Mouse (Mus musculus) v-Abl transformed pro-B cells (cell line): Measurements from ENCODE around the gene Pkd1l3.

Experiments used
- in situ Hi-C, 2 experiments: fragments of 400-800 bp; cut with MboI; formaldehyde crosslinking; loops; one replicate each; pipeline ENCODE4 v1.15.1; 2025; ENCODE audit not compliant: unreplicated experiment in 2 of 2

Pkd1l3 gene

GRCm38 (mm10) chr8:109614243-109615210 is at the start of gene Pkd1l3:
Pkd1l3 (plus strand) TSS chr8:109614517.
- in situ Hi-C loops, result loop anchor here in 1 of 2 experiments (5.0 kb wide), 1 partner anchor 78 kb away; the partner anchor contains the start of gene Ist1

GRCm38 (mm10) chr8:109564766-109565165 is 49.6 kb upstream of the Pkd1l3 start:
- in situ Hi-C loops, result loop anchor here (5.0 to 25.0 kb wide), 3 partner anchors 43 to 1048 kb away; partner anchors contain the start of genes Cmtr2 (in 2 of the 2), Dhodh (in 2 of the 2) and Vac14 (in 1 of the 2)

- in situ Hi-C loops, result loop anchor here (5.0 to 25.0 kb wide), 3 partner anchors 42 to 1047 kb away; partner anchors contain the start of genes Cmtr2 (in 2 of the 2), Dhodh (in 2 of the 2) and Vac14 (in 1 of the 2)
Observed at GRCm38 (mm10) chr8:109565498-109566333, 48.6 kb upstream of the Pkd1l3 start, which contains the start of the genes Dhx38 and Txnl4b. Dhx38 (minus strand) TSS chr8:109565861. Txnl4b (plus strand) TSS chr8:109565892.

GRCm38 (mm10) chr8:109571139-109571538 is 43.2 kb upstream of the Pkd1l3 start:
- in situ Hi-C loops, result loop anchor here (25.0 kb wide), 2 partner anchors 641 to 1041 kb away; partner anchors contain the start of genes Cmtr2 (in 2 of the 2) and Vac14 (in 1 of the 2)

GRCm38 (mm10) chr8:109576311-109576710 is 38.0 kb upstream of the Pkd1l3 start:
- in situ Hi-C loops, result no loop called here

- in situ Hi-C loops, result no loop called here
Observed at GRCm38 (mm10) chr8:109578900-109579301, 35.4 kb upstream of the Pkd1l3 start, which contains the start of gene Hp. Hp (minus strand) TSS chr8:109579172.

- in situ Hi-C loops, result no loop called here
Observed at GRCm38 (mm10) chr8:109584293-109584692, 30.0 kb upstream of the Pkd1l3 start.

- in situ Hi-C loops, result no loop called here
Observed at GRCm38 (mm10) chr8:109584830-109585229, 29.5 kb upstream of the Pkd1l3 start.

GRCm38 (mm10) chr8:109585652-109586051 is 28.7 kb upstream of the Pkd1l3 start:
- in situ Hi-C loops, result no loop called here

- in situ Hi-C loops, result no loop called here
Observed at GRCm38 (mm10) chr8:109586972-109587504, 27.3 kb upstream of the Pkd1l3 start.

GRCm38 (mm10) chr8:109590901-109591300 is 23.4 kb upstream of the Pkd1l3 start:
- in situ Hi-C loops, result loop anchor here in 1 of 2 experiments (10.0 kb wide), 1 partner anchor 344 kb away; no protein-coding TSS in a partner anchor

- in situ Hi-C loops, result loop anchor here in 1 of 2 experiments (10.0 kb wide), 1 partner anchor 343 kb away; no protein-coding TSS in a partner anchor
Observed at GRCm38 (mm10) chr8:109591367-109591766, 22.9 kb upstream of the Pkd1l3 start.

GRCm38 (mm10) chr8:109592164-109592563 is 22.2 kb upstream of the Pkd1l3 start:
- in situ Hi-C loops, result loop anchor here in 1 of 2 experiments (10.0 kb wide), 1 partner anchor 343 kb away; no protein-coding TSS in a partner anchor

GRCm38 (mm10) chr8:109593117-109593788 is 21.1 kb upstream of the Pkd1l3 start:
- in situ Hi-C loops, result loop anchor here in 1 of 2 experiments (10.0 kb wide), 1 partner anchor 342 kb away; no protein-coding TSS in a partner anchor

GRCm38 (mm10) chr8:109595854-109596253 is 18.5 kb upstream of the Pkd1l3 start:
- in situ Hi-C loops, result loop anchor here in 1 of 2 experiments (10.0 kb wide), 1 partner anchor 339 kb away; no protein-coding TSS in a partner anchor

- in situ Hi-C loops, result loop anchor here (5.0 kb wide), 1 partner anchor 39 kb away; the partner anchor contains the start of genes Dhx38 (in 2 of the 2) and Txnl4b (in 2 of the 2)
Observed at GRCm38 (mm10) chr8:109606725-109607124, 7.6 kb upstream of the Pkd1l3 start.

GRCm38 (mm10) chr8:109607650-109608049 is 6.7 kb upstream of the Pkd1l3 start:
- in situ Hi-C loops, result loop anchor here (5.0 kb wide), 1 partner anchor 40 kb away; the partner anchor contains the start of genes Dhx38 (in 2 of the 2) and Txnl4b (in 2 of the 2)

GRCm38 (mm10) chr8:109608271-109609152 is 5.8 kb upstream of the Pkd1l3 start, which contains the start of gene Dhodh:
Dhodh (minus strand) TSS chr8:109608673.
- in situ Hi-C loops, result loop anchor here (5.0 kb wide), 1 partner anchor 41 kb away; the partner anchor contains the start of genes Dhx38 (in 2 of the 2) and Txnl4b (in 2 of the 2)
